Mouse (Mus musculus): Measurements from ENCODE around the gene Mecp2.

Gene Mecp2

DNA sequence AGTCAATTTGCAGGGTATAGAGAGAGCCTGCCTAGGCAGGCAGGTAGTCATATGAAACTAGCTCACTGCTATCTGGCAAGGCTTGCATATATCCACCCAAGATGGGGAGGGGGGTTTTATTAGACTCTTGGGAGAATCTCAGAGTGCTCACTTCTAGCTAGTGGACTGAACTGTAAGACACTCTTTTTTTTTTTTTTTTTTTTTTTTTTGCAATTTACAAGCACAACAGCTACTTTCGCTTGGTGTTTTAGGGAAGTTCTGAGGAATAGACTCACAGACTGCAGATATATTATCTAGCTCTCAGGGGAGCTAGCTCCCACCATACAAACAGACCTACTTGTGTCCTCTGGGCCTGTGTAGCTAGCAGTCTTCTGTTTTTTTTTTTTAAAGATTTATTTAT, 120.6 kb downstream of the Mecp2 start:
- no peak for DNase-seq (ENCODE audit: low spot score in 2 of 2)

DNA sequence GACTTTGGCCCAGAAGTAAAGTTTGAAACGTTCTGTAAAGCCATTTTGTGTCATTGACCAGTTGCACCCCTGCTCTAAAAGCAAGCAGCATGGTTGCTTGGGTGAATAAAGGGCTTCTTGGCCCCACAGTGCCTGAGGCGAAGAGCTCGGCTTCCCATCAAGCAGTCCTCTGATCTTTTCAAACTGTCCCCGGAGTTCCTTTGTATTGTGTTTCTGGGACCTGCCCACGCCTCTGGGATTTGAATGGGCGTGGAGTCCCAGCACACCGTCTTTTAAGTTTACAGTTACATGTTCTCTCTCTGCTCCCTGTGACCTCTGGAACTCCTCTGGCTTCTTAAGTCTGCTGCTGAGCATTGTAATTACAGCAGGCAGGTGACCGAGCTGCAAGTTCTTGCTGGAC, 127.1 kb downstream of the Mecp2 start:
- DNase-seq (ENCODE audit: low spot score in 2 of 2), result no peak

DNA sequence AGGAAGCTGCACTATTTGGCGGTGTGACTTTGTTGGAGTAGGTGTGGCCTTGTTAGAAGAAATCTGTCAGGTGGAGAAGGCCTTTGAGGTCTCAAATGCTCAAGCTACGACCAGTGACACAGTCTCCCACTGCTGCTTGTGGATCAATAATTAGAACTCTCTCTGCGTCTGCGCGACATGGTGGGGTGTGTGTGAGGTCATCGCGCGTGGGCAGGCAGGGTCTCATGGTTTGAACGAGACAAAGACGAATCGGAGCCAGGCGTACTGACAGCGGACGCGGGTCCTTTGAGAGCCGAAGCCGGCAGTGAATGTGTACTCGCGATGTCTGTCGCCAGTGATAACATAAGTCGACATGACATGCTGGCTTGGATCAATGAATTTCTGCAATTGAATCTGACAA, 128.8 kb downstream of the Mecp2 start:
- DNase-seq (ENCODE audit: low spot score in 2 of 2), result no peak

DNA sequence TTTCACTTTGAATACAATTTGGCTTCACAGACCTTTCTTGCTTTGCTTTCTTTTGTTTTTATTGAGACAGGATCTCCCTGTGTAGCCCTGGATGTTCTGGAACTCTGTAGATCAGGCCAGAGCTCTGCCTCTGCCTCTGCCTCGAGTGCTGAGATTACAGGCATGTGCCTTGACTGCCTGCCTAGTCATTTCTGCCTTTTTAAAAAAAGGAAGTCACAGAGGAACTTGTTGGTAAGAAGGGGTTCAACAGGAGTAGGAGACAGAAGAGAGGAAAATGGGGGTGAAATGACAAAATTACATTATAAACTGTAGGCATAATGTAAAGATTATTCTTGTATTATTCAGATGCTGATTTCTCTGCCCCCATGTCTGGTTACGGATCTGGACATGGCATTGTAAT, 131.5 kb downstream of the Mecp2 start:
- no peak for DNase-seq (ENCODE audit: low spot score in 2 of 2)

DNA sequence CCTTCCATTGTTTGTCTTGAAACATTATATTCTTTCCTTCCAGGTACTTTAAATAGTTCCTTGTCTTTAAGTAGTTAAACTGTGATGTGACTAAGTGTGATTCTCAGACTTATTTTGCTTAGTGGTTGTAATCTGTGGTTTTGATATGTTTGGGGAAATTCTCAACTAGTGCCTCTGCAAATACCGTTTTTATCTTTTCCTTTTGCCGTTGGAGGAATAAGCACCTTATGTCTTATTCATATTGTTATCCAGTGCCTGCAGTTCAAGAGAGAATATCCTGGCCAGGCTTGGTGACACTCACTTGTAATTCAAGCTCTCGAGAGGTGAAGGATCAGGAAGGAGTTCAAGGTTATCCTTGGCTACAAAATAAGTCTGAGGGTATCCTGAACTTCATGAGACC, 134.1 kb downstream of the Mecp2 start:
- no peak for DNase-seq (ENCODE audit: low spot score in 2 of 2)

DNA sequence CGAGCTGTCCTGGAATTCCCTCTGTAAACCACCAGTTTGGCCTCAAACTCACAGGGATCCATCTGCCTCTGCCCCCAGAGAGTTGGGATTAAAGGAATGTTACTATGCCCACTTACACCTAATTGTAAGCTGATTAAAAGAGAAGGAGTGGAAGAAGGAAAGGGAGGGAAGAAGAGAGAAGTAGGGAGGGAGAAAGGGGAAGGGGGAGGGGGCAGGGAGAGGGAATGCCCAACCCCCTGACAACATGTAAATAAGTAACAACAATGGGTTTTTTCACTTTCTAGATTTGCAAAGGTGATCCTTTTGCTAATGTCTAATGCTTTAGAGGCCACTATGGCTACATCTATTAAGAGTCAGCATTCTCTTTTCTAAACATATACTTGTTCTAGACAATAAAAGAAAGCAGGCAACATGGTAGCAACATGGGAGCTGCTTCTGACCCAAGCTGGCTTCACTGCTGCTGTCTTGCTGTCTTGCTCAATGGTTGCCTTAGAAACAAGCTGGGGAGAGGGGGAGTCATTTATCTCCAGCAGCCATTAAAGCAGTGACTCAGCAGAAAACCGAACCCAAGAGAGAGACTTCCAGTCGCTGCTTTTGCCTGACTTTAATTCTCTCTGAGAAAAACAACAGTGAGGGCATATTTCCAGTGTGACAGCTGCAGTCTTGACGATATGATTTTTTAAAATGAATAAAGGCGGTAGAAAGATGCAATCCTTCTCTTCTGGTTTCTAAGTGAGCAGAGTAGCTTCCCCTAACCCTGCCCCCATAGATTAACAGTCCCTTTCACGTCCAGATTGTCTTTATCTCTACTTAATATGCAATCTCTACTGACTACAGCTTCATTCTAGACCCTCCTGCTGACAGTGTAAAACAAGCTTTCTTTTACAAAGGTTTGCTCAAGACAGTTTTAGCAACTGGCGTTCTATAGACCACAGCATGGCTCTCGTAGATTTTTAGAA, 136.0 kb downstream of the Mecp2 start:
- DNase-seq (ENCODE audit: low spot score in 2 of 2), result peak in 1 of 2 experiments; percentile 45

DNA sequence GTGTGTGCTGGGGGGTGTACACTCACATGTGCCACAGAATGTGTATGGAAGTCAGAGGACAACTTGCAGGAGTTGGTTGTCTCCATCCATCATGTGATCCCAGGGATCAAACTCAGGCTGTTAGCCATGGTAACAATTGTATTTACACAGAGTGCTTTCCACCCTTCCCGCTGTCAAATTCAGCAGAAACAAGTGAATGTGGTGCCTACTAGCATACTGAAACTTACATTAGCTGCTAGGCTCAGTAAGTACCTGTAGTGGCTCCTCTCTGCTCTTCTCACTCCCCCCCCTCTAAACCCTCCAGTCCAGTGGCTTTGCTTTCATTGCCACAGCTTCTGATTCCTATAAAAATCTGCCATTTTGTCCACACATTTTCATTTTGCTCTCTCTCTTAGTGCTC, 157.4 kb downstream of the Mecp2 start:
- no peak for DNase-seq (ENCODE audit: low spot score in 2 of 2)
